Mouse (Mus musculus) hematopoietic stem cell, adult 5-6 weeks (primary cell): ENCODE measurements at regions not wholly inside any gene's neighbourhood (a gene's known extent, or its start where the extent isn't known, plus 50 kb on each side); places are given as distances from the start of the nearest gene placed in this dataset.

Experiments
- ATAC-seq, 2 experiments: fragments of 125-278 bp in 1 of 2; replicated peaks in 1 of 2; 2 replicates each; pipeline ENCODE4 v1.8.0; 2016 to 2017; ENCODE audit warnings: inconsistent platforms in 2 of 2, mild to moderate bottlenecking in 2 of 2, moderate number of reproducible peaks in 2 of 2, low read depth in 1 of 2, moderate TSS enrichment in 1 of 2; ENCODE audit not compliant: low FRiP score in 2 of 2, poor library complexity in 2 of 2, severe bottlenecking in 2 of 2, insufficient read depth in 1 of 2, low TSS enrichment in 1 of 2

DNA sequence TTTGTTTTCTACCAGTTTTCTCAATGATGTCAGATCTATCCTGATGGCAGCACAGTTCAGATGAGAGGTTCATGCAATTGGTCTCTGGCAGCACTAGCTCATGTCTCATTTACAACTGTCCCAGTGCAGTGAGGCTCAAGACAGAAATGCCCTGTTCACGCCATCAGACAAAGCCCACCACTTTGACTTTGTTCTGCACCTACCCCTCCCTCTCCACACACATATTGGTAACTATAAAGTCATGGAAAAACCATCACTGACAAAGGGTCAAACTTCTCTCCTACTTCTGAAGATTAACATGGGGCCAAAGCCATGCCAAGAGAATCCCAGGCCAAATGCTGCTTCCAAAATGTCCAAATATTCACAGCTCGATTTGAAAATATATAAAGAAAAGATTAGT, 302.7 kb downstream of the Slc30a10 start:
- no peak for ATAC-seq

DNA sequence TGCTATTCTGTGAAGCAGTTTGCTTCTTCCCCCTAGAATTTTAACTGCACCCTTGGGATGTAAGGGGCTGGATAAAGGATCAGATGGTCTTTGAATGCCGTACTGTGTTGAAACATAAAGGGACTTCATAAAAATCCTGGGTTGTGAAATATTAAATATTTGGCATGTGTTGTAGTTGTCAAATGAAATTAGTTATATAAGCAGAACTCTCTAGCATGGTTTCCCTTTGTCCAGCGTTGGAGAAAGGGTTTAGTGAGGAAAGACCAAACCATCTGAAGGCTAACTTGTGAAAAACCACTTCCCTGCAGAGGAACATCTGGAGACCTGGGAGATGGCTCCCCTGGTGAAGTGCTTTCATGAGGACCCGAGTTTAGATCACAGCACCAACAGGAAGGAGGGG, 319.6 kb downstream of the Slc30a10 start:
- no peak for ATAC-seq

DNA sequence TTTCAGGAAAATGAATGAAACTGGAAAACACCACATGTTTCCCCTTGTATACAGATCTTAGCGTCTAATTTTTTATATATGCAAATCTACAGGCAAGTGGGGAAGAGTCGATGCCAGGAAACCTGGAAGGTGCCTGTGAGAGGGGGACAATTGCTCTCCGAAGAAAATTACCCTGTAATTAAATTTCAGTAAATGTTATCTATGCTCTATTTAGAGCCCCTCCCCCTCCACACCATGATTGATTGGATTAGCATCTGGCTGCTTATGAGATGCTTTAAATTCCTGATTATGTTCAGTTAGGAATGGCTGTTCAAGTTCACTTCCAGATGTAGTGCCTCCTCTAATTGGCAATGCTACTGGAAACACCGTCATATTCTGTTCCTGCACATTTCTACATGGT, 325.0 kb downstream of the Slc30a10 start:
- no peak for ATAC-seq

DNA sequence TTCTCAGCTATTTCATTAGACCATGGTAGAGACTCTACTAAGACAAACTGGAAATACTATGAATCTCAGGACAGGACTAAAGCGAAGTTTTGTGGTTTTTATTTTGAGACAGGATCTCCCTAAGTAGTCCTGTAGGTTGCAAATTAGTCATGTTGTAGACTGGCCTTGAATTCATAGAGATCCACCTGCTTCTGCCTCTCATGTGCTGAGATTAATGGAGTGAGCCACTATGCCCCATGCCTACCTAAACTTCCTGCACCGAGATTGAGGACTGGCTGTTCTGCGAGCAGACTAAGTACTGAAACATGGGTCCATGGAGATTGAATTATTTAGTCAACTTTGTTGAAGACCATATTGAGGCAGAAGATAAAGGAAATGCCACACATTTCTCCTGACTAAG, 315.0 kb downstream of the Lyplal1 start:
- ATAC-seq: no peak

DNA sequence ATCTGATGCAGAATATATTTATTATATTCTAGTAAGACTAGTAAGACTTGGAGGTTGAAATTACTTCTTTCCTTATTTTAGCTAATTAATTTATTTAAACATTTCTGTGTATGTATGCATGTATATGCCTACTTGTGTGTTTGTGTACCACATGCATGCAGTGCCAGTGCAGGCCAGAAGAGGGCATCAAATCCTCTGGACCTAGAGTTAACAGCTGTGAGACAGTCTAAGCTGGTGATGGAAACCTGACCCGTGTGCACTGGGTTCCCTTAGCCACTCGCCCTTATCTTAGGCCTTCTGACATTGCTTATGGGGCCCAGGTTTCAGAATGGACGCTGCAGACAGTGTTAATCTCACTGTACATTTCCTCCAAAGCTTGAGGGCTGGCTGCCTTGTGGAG, 302.2 kb downstream of the Lyplal1 start:
- no peak for ATAC-seq

DNA sequence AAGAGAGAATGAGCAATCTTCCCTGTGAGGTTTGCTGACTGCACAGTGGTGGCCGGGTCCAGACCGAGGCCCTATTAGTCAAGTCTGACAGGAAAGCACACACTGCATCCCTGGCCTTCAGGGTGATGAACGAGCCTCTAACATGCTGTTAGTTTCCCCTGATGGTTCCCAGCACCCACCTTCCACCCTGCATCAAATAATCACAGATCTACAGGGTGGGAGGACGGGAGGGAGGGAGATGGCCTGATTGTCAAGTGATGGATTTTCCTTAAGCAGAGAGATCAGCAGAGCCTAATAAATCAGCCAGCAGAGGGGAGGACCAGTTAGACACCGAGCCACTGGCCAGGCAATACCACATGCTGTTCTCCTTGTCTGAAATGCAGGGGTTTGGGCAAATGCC, 298.1 kb downstream of the Lyplal1 start:
- ATAC-seq: no peak

DNA sequence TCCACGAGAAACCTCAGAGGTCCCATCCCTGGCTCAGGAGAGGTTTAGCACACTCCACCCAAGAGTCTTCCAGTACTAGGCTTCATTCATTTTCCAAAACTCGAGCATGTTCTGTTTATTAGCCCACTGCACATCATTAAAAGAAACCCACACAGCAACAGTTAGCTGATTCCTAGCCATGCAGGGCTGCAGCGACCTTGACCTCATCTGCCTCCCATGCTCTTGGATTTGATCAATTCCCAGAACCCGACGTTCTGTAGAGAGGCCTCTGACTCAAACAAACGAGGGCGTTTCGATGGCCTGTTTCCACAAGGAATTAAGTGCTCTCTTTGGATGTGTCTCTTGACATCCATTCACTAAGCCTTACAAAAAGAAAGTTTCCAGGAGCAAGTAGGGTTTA, 294.9 kb downstream of the Lyplal1 start:
- ATAC-seq: no peak

DNA sequence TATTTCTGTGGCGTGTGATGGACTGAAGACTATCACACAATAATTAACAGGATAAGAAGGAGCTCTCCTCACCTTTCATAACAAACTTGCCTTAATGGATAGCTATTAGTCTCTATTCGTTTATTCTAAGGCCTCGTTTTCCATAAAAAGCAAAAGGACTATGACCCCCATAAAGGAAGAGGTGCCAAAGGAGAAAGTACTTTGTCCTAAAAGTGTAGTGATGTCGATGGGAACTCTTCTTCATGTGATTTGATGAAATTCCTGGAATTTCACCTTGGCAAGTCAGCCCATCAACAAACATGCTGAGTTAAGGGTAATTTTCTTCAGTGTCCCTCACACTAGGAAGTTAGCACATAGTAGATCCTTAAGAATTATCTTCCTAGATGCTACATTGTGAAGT, 293.9 kb downstream of the Lyplal1 start:
- no peak for ATAC-seq

DNA sequence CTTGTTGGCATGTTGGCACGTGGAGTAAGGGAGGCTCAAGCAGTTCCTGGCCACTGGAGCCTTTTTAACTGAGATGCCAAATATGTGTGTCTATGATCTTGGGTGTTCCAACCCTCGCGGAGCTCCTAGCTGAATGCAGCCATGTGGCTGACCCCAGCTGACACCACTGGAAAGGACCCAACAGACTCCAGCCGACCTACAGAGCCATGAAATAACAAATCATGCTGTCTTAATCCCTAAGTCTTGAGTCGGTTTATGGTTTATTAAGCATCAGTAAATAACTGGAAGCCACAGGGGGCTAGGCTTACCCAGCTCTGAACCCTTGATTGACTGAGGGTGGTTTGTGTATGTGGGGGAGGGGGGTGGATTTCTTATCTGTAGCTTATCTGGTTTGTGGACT, 293.2 kb downstream of the Lyplal1 start:
- no peak for ATAC-seq

DNA sequence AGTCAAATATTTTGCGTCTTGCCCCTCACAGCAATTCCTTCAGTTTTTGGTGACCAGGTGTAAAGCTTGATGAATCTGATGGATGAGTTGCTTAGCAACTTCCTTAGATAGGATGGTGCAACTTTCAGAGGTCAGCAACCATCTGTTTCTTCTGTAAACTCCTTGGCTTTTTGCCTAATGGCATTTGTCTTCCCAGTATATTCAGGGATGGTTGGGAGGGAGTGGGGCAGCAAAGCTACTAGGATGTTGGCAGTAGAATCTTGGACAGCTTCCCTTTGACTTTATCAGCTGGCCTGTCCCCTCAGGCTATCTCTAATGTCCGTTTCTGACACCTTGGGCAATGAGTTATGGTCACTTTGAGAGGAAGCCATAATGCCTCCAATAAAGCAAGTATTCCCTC, 289.1 kb downstream of the Lyplal1 start:
- no peak for ATAC-seq

DNA sequence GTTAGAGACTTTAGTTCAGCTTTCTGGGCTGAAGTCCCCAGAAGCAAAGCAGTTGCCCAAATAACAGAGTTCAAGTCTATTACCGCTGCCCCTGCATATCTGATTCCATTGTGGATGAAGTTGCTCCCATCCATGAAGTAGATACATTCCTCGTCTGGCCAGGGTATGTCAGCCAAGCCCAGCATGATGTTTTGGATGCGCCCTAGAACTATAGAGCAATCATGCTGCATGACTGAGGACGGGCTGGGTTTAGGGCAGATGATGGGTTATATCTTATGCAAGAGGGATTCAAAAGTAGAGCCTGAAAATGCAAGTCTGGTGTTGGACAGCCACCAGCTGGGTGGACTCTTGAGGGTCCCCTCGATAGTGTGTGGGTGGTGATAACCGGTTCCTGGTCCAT, 288.6 kb downstream of the Lyplal1 start:
- ATAC-seq: no peak

DNA sequence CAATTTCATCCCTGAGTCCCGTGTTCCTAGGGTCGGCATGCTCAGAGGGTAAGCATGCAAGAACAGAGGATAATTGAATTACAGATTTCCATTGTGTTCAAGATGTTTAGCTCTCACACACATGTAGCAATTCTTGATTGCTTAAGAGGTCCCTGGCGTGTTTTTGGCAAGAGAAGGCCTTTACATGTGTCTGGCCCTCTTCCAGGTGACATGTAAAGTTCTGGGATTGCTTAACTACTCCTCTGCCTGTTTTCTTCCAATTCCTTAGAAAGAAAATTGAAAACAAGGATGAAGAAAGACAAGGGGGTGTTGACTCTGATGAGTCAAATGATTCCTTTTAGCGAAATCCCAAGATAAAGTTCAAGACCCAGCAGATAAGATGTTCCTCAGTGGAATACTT, 285.1 kb downstream of the Lyplal1 start:
- no peak for ATAC-seq

DNA sequence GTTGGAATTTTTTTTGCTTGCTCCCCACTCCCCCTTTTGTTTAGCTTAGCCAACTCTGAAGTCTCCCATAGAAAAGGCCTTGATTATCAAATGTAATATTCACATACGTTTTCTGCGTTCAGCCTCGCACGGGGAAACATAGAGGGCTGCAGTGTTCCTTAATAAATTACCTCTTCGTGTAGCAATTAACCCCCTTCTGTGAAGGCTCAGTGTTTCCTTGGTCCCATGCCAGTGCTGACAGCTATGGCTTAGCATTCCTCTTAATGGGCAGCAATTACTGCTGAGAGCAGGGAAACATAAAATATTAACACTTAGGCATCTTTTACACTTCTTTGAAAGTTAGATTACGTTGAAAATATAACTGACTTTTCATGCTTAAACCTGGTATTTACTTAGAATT, 282.9 kb downstream of the Lyplal1 start:
- ATAC-seq: no peak

DNA sequence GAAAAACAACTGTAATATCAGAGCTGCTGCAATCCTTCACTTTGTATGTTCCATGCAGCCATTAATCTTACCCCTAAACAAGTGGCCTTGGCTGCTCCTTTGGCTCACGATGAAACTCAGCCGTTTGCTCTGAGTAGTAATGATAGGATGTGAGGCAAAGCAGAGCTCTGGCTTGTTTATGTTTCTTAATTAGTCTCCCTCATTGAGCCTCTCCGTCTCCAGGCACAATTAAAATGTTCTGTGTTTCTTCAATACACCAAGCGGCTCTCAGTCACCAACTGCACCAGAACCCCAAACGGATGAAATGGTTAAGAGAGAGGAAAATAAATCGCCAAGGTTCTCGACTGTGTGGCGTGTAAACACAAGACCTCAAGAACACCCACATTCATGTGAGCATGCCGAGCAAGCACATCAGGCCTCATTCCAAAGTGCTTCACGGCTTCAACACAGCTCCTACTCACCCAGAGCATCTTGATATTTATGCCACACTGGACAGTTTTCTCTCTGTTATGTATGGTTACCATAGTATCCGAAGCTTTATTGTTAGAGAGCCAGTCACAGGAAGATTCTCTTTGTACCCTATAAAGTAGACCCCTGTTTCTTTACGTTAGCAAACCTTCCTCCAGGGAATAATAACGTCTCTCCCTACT, 280.4 kb downstream of the Lyplal1 start:
- ATAC-seq: no peak

DNA sequence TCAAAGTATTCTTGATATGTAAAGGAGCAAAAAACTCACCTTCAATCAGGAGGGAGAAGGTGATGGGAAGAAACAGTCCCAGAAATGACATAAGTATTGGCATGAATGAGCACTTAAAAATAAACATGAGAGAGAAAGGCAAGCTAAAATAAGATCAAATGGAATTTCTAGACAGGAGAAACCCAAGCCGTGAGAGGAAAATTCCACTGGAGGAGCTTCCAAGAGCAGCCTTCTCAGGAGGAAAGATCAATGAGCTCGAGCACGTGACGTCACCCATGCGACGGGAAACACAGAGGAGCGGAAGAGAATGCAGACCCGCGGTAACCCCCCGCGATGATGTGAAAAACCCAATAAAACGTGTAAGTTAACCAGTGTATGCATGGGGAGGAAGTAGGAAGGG, 274.6 kb downstream of the Lyplal1 start:
- ATAC-seq: no peak

DNA sequence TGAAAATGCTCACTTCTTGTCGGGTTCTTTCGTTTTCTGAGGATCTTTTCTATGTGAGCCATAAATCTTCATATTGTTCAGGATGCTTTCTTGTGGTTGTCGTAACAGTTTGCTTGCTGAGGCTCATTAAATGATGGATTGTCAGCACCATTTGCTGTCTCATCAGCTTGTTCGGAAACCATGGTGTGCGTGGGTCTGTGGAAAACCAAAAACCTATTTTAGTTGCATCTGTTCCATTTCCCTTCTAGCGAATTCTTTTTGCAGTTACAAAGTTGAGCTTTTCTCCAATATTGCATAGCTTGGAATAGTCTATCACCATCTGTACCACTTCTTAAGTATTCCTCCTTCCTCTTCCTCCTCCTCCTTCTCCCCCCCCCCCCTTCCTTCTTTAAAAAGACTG, 269.9 kb downstream of the Lyplal1 start:
- no peak for ATAC-seq

DNA sequence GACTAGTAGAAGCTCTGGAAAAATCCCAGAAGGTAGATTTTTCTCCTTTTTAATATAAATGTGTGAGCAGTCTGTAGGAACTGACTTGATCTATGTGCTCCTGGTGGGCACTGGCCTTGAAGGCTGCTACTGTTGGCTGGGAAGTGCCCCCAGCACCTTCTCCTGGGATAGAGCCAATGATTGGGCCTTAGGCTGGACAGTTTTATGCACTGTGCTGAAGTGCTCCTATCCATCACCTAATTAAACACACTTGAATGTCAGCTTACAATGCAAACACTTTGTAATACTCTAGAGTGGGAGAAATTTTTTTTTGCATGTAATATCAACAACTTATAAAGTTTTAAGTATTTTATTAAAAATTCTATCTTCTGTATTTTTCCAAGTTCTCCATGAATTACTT, 266.5 kb downstream of the Lyplal1 start:
- ATAC-seq: no peak

DNA sequence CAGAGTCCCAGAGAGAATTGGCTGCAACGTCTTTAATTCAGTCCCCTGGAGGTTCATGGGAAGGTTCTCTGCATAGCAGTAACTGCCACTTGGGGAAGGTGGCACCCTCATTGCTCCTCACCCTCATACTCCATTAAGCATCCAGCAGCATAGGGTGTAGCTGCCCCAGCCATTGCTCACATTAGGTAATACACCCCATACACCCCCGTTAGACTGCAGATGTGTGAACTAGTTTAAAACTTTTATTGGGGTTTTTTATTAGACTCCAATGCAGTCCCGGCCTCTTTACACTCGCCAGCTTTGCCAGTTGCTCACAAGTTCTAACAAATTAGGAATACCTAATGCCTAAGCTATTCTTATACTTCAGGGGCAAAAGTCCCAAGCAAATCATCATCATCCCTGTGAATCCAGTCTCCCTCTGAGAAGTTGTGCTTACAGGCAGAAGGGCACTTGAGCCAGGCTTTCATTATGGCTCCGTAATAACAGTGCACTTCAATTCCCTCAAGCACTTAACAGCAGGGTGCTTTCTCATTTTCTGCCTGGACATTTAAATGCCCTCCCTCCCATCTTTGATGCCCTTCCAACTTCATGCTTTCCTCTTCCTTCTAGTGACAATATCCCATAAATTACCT, 265.7 kb downstream of the Lyplal1 start:
- ATAC-seq: no peak

DNA sequence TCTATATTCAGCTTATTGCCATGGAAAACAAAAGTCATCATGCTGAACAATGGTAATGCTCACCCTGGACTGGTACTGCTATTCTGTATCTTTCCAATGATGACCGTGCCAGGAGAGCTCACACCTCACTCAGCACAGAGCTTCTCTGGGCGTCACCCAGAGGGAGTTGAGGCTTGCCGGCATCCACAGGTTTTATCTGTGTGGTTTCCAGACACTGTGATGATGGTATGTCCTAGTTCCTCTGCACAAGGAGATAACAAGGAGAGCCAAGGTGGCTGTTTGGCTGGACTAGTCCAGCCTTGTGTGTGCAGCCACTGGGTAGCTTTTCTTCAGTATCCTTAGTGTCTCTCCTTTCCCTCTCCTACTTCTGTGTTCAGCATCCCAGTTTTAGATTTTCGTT, 255.4 kb downstream of the Lyplal1 start:
- ATAC-seq: no peak
